Mouse (Mus musculus): ENCODE measurements around the gene Dcst2.

The Dcst2 gene

DNA sequence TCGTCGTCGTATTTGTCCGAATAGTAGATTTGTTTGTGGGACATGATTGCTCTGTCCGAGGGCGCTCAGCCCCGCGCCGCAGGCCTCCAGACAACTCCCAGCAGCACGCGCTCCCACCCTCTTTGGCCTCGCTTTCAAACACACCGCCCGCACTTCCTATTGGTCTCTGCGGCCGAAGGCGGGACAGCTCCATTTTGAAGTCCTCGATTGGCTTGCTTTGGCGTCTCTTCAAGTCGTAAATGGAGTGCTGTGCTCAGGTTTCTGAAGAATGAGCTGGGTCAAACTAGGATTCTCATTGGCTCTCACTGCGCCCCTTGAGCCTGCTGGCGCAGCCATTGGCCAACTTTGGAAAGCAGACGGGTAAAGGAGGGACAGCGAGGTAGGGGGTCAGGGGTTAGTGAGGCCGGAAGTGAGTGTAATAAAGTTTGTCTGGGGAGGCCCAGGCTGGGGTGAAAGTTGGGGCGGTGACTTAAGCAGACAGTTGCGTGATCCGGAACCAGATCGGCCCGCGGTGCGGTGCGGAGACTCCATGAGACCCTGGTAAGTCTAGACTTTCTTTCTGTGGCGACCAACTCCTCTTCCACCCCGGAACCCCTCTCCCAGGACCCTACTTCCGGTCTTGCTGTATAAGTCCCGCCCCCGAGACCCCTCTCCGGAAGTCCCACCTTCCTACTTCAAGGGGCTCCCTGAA is 56.5 kb downstream of the Dcst2 start, which contains the start of the genes Cks1b and Shc1:
Gene Cks1b (minus strand): TSS at position 214 of the 691 bp plus-strand sequence.
Gene Shc1 (plus strand): TSS at position 274 of the 691 bp plus-strand sequence.
- peak; percentile 97 to 99 for DNase-seq

DNA sequence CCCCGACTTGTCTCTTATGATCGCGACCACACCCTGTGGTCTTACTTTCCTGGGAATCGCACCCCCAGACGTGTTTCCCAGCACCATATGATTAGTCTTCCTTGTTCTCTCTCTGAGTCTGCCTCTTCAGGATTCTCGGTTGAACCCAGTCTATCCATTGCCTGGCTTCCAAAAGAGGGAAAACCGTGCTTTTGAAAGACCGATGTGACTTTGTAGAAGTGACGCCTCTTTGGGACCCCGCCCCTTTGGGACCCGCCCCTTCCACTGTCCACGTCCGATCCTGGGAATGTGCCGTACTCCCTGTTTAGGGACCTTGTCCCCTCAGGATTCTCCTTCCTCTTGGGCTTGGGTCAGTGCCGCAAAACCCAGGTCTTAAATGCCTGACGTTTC is 57.1 kb downstream of the Dcst2 start:
- peak; percentile 80 to 87 for DNase-seq

DNA sequence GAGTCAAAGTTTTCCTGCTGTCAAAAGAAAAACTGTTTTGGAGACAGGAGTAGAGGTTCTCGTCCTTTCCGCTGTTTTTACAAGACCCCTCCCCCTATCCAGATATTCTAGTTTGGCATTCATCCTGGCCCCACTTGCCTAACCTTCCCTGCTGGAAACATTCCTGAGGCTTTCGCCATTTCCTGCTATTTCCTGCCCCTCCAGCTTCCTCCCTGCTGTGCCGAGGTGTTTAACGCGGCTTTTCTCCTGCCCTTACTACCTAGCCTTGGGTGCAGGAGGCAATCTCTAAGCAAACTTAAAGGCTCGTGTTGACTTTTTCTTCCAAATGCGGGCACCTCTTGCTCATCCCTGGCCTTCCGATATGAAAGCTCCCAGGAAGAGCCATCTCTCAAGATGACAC is 57.8 kb downstream of the Dcst2 start:
- peak; percentile 61 for DNase-seq

DNA sequence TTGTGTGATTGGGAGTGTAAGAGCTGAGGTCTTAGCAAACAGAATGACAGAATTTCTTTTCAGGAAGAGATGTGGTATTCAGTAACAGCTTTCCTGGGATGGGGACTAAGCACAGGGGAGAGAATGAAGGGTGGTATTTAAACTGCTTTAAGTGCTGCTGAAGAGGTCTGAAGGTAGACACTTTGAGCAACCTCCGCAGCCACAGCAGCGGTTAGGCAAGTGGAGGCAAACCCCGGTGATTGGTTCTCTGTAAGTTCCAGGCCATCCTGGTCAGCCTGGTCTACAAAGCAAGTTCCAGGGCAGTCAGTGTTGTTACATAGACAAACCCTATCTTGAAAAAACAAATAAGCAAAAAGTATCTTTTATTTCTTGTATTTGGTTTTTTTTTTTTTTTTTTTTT is 58.2 kb downstream of the Dcst2 start:
- no peak for DNase-seq

DNA sequence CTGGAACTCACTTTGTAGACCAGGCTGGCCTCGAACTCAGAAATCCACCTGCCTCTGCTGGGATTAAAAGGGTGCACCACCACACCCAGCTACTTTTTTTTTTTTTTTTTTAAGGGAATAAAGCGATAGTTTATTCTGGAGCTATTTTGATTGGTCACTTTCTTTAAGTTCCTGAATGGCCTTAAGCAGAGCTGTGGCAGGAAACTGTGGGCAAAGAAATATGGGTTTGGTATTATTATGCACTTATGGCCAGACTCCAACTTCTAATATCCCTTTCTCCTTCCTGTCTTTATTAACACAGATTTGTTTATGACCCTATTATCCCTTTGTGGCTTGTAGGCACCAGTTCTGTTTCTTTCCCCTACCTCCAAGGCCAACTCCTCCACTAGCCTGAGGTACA is 58.6 kb downstream of the Dcst2 start:
- DNase-seq: no peak

DNA sequence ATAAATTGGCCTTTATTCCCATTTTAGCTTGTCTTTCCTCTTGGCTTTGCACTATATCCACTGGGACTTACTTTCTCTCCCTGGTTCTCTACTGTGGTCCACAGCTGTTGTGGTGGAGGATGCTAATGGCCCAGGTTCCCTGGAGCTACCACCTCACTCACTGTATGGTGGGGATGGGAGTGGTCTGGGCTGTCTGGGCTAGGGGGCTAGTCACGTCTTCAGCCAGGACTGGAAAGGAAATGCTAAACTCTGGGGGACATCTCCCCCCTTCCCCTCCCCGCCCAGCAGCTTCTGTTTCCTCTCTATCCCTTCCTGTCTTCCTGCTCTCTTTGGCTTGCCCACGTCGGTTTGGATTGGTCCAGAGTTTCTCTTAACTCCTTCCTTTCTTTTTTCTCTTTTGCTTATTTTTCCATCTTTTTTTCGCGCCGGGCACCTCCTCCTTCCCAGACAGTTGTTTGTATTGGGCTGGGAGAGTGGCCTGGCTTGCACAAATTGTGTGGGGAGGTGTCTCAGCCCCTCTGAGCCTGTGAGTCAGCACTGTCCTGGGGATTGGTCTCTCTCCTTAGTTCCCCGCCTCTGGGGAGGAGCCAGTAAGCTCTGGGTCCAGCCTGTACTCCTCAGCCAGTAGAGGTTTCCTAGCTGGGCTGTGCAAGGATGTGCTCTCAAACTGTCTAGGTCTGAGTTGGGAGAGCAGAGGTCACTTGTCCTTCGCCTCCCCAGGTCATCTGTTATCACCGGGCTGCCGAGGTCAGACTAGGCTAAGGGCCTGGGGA is 59.4 kb downstream of the Dcst2 start:
- peak; percentile 74 to 77 for DNase-seq

DNA sequence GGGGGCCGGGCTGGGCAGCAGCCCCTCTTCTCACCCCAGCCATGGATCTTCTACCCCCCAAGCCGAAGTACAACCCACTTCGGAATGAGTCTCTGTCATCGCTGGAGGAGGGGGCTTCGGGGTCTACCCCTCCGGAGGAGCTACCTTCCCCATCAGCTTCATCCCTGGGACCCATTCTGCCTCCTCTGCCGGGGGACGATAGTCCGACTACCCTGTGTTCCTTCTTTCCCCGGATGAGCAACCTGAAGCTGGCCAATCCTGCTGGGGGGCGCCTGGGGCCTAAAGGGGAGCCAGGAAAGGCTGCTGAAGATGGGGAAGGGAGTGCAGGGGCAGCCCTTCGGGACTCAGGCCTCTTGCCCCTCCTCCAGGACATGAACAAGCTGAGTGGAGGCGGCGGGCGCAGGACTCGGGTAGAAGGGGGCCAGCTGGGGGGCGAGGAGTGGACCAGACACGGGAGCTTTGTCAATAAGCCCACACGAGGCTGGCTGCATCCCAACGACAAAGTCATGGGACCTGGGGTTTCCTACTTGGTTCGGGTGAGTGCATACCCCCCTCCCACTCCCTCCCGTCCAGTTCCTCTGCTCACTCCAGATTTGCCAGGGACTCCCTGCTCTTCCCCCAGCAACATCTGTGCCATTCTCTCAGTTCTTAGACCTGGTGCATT is 60.2 kb downstream of the Dcst2 start:
- no peak for DNase-seq

DNA sequence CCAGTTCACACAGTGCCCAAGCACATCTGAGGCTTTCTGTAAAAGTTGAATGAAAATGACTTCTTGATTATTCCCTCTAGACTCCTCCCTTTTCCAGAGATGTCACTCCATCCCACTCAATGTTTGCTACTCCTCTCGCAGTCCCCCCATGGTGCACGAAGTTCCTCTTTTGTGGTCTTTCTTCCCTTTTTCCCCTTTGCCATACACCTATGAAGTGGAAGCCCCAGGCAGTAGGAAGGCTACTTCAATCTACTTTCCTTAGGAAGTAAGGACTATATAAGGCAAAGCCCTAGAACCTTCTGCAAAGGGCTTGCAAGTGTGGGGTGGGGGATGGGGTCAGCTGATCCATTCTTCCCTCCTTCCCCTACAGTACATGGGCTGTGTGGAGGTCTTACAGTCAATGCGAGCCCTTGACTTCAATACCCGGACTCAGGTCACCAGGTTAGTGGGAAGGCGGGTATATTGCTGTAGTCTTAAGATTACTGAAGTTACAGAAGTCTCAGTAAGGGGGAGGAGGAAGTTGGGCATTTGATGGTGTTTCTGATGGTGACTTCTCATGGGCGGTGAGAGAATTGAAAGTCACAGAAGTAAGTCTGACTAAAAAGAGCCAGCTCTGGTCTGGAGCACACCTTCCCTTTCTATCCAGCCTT is 60.9 kb downstream of the Dcst2 start:
- DNase-seq: no peak

DNA sequence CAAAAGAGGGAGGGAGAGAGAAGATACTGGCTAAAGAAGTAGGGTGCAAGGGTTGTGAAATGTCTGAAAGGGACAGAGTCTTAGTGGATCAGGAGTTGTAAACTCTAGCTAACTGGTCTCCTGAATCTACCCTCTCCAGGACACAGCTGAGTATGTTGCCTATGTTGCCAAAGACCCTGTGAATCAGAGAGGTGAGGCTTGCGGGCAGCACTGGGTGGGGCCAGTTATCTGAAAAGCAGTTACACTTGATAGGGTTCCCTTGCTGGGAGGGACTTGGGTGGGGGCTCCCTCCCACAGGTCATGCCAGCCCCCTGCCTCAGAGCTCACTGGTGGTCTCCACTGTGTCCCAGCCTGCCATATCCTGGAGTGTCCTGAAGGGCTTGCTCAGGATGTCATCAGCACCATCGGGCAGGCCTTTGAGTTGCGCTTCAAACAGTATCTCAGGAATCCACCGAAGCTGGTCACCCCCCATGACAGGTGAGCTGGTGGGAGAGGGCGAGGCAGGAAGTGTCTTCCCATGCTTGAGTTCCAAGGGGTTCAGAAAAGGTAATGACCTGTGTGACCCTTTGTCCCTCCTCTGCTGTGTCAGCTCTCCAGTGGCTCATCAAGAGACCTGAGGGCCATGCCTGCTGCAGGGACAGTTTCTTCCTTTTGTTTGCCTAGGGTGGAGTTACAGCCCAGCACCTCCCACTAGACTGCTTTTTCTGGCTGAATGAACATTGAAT is 62.8 kb downstream of the Dcst2 start:
- no peak for DNase-seq

DNA sequence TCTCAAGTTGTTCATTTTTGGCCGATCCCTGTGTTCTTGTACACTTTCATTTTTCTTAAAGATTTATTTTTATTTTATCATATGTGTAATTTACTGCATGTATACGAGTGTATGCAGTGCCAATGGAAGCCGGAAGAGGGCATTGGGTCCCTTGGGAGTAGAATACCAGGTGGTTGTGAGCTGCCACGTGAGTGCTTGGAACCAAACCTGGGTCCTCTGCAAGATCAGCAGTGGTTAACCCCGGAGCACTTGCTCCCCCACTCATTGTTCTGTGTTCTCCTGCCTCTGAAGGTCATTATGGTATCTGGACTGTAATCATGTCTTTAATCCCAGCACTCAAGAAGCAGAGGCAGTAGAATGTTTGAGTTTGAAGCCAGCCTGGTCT is 63.4 kb downstream of the Dcst2 start:
- DNase-seq: no peak

DNA sequence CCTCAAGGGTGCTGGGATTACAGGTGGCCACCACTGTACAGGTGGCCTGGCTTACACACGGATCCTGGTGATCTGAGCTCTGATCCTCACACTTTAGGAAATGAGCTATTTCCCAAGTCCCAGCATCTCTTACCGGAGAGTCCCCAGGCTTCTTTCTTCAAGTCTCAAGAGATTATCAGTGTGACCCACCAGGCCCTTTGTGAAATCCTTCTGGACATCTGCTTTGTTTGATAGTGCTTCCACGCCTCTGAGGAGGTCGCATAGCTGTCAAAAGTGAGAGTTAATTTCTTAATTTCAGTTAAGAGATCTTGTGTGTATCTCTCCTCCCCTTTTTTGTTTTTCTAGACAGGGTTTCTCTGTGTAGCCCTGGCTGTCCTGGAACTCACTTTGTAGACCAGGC is 64.1 kb downstream of the Dcst2 start:
- no peak for DNase-seq
